Mouse (Mus musculus): Measurements from ENCODE around the gene Mlf1. TPM values are rescaled to one million over a fixed set of nuclear protein-coding genes. Genes with fewer than 3 reads are reported as not detected.

The Mlf1 gene
- polyA plus RNA-seq, 1 experiment: not detected

DNA sequence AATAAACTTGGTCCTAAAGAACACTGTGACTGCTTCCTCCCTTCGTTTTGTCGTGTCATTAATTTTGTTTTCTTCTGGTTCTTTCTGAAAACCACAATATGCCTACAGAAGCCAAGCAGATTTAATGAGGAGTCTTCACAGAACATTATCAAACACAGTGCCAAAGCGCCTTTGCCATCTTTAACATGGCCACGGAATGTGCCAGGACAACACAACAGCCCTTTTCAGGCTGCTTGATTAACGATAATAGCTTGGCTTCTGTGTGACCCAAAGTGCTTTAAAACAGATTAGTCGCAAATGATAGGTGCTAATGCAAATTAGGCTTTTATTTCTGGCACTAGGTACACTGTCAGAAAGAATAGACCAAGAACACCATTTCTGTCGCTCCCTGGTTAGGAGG is 15.5 kb upstream of the Mlf1 start:
- Histone ChIP-seq H3K4me1 (ENCODE audit: control insufficient read depth, insufficient read depth, low read length) (no peaks in the 10 kb centered on the region), H3K4me3 (ENCODE audit: insufficient read depth, low read length) (no peak overlapping the region), H3K27ac (ENCODE audit: insufficient read depth, low read depth, low read length) (no peak overlapping the region)
- no peak for TF ChIP-seq CTCF (IDR thresholded peaks at IDR 0.05; ENCODE audit: low read depth, low read length)
- TF ChIP-seq POLR2A (IDR thresholded peaks at IDR 0.05; ENCODE audit: borderline replicate concordance, low read depth, low read length): no peak

DNA sequence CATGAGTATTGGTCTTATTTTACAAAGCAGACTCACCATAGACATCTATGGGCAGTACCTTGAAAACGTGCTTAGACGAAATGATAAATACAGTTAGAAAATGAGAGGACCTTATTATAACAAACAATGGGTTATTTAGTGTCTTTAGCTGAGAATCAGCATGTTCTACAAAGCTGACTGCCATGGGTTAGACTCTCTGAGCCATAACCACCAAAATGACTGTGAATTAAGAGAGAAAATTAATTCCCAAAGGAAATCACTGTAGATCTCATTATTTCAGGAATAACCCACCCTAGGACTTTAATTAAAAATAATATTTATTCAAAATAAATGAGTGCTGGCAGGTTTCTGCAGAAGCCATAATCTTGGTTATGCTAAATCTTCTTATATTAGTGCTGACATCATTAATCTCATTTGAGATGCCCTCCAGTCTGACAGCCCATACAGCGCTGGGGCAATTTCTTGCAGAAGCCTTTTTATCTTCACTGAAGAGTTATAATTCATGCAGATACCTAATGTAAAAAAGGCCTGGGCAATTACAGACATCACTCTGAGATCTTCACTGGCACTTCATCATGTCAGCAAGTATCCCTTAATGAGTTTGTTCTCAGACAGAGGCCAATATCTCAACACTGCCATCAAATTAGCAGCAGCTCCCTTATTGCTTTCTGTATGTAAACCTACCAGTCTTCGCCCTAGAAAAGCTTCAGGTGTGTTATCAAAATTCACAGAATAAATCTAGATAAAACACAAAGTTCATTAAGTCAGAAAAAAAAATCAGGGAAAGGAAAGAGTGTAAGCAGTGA is 7.6 kb upstream of the Mlf1 start:
- no peak for TF ChIP-seq POLR2A (IDR thresholded peaks at IDR 0.05; ENCODE audit: borderline replicate concordance, low read depth, low read length)
- no peak for TF ChIP-seq CTCF (IDR thresholded peaks at IDR 0.05; ENCODE audit: low read depth, low read length)
- Histone ChIP-seq H3K4me1 (ENCODE audit: control insufficient read depth, insufficient read depth, low read length) (no peaks in the 10 kb centered on the region), H3K27ac (ENCODE audit: insufficient read depth, low read depth, low read length) (no peak overlapping the region), H3K4me3 (ENCODE audit: insufficient read depth, low read length) (no peak overlapping the region)

DNA sequence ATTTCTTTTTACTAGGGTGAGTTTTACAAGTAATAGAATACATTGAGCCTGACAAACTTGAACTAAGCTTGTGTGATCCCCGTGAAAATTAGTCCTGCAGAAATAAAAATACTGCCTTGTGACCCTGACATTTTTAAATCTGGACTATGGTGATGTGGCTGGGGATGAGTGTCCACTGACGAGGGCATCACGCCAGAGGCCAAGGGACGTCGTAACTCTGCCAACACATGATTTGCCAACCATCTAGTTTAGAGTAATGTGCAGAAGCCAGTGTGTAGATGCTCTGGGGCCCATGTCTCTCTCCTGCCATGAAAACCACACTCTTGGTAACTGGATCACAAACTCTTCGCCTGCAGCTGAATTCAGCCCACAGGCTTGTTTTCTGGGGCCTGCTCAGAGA is 6.4 kb upstream of the Mlf1 start:
- no peak overlapping the region for H3K4me3 ChIP-seq (ENCODE audit: insufficient read depth, low read length)
- TF ChIP-seq POLR2A (IDR thresholded peaks at IDR 0.05; ENCODE audit: borderline replicate concordance, low read depth, low read length) (no peak), CTCF (IDR thresholded peaks at IDR 0.05; ENCODE audit: low read depth, low read length) (no peak)

DNA sequence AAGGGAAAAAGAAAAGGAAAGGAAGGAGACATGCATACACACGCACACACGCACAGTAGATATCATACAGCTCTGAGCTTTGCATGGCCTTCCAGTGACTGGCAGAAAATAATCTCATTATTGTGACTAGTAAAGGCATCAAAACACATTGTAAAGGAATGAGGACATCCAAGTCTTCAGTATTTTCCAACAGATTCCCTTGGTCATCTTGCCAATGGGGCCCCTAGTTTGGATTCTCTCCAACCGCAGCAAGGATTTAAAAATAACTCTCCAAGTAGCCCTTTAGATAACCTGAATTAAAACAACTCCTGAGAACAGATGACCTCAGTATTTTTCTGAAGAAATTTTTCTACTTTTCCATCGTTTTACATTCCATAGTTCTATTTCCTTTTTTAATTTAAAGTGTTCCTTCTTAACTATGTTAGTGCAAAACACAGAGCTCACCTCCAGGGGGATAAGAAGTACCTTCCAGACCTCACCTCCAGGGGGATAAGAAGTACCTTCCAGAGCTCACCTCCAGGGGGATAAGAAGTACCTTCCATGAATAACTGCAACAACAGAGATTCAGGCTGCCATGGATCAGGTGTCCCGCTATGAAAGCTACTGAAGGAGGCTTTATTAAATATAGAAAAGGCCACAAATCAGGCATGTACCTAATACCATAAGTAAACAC is 4.4 kb upstream of the Mlf1 start:
- Histone ChIP-seq H3K4me1 (ENCODE audit: control insufficient read depth, insufficient read depth, low read length) (peaks cover 2% of the 10 kb centered on the region; the same call in 1 of the 2 replicates), H3K4me3 (ENCODE audit: insufficient read depth, low read length) (no peak overlapping the region), H3K27ac (ENCODE audit: insufficient read depth, low read depth, low read length) (no peak overlapping the region)
- TF ChIP-seq POLR2A (IDR thresholded peaks at IDR 0.05; ENCODE audit: borderline replicate concordance, low read depth, low read length) (no peak), CTCF (IDR thresholded peaks at IDR 0.05; ENCODE audit: low read depth, low read length) (no peak)

More for the DNA sequence above, 6.4 kb upstream of the Mlf1 start:
- Histone ChIP-seq H3K27ac (ENCODE audit: insufficient read depth, low read depth, low read length) (no peak overlapping the region), H3K4me1 (ENCODE audit: control insufficient read depth, insufficient read depth, low read length) (no peaks in the 10 kb centered on the region)

DNA sequence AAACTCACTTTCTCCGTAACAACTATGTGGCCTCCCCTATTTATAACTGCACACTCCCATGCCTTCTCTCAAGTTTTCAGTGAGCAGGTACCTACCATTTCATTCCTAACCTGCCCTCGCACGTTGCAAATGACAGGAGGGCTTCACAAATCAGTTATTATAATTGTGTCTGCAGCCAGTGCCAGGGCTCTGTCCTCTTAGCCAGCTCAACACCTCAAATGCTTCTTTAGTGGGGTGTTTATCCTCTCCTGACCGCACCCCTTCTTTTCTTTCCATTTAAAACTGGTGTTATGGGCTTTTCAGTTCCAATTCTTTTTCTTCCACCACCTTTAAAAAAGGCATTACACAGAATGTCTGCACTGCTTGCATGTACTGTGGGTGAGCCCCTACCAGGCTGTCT is 1.7 kb upstream of the Mlf1 start:
- Histone ChIP-seq H3K4me3 (ENCODE audit: insufficient read depth, low read length) (no peak overlapping the region), H3K27ac (ENCODE audit: insufficient read depth, low read depth, low read length) (no peak overlapping the region), H3K4me1 (ENCODE audit: control insufficient read depth, insufficient read depth, low read length) (peaks cover 2% of the 10 kb centered on the region; the same call in 1 of the 2 replicates)
- TF ChIP-seq POLR2A (IDR thresholded peaks at IDR 0.05; ENCODE audit: borderline replicate concordance, low read depth, low read length): no peak
- no peak for TF ChIP-seq CTCF (IDR thresholded peaks at IDR 0.05; ENCODE audit: low read depth, low read length)

DNA sequence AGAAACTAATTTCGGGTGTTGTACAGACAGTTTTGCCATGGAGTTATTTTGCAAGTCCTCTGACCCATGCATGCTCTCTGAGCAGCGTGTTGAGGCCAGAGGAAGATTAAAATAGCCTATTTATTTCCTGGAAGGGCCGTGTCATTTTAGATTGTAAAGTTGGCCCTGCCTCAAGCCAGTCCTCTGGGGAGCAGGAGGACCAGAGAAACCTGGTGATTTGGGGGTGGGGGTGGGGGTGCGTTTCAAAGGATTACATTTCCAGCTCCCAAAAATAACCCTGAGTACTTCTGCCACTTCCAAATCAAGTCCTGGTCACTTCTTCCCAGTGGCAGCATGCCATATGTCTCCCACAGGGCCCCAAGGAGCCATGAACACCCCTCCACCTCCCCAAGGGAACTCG is 1.1 kb upstream of the Mlf1 start:
- TF ChIP-seq CTCF (IDR thresholded peaks at IDR 0.05; ENCODE audit: low read depth, low read length) (no peak), POLR2A (IDR thresholded peaks at IDR 0.05; ENCODE audit: borderline replicate concordance, low read depth, low read length) (no peak)
- H3K4me3 ChIP-seq (ENCODE audit: insufficient read depth, low read length): no peak overlapping the region
- peaks cover 2% of the 10 kb centered on the region; the same call in 1 of the 2 replicates for H3K4me1 ChIP-seq (ENCODE audit: control insufficient read depth, insufficient read depth, low read length)
- H3K27ac ChIP-seq (ENCODE audit: insufficient read depth, low read depth, low read length): no peak overlapping the region

DNA sequence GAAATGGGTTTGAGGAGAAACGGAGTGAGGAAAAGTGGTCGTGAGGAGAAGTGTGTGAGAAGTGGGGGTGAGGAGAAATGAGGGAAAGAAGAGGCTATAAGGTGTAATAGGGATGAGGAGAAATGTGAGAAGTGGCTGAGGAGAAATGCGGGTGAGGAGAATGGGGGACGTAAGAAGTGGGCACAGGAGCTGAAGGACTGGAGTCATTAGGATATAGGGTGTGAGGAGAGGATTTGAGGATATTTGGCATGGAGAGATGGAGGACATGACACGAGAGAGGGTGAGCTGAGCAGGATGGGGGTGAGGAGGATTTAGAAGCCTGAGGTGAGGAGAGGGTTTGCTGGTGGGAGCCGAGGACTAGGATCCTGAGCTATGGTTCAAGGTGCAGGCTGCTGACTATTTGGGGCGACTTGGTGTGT is 472 bp downstream of the Mlf1 start:
- Histone ChIP-seq H3K4me1 (ENCODE audit: control insufficient read depth, insufficient read depth, low read length) (peaks cover 2% of the 10 kb centered on the region; the same call in 1 of the 2 replicates), H3K27ac (ENCODE audit: insufficient read depth, low read depth, low read length) (no peak overlapping the region), H3K4me3 (ENCODE audit: insufficient read depth, low read length) (peak overlapping the region; percentile 55)
- TF ChIP-seq CTCF (IDR thresholded peaks at IDR 0.05; ENCODE audit: low read depth, low read length): no peak
- TF ChIP-seq POLR2A (IDR thresholded peaks at IDR 0.05; ENCODE audit: borderline replicate concordance, low read depth, low read length): no peak

DNA sequence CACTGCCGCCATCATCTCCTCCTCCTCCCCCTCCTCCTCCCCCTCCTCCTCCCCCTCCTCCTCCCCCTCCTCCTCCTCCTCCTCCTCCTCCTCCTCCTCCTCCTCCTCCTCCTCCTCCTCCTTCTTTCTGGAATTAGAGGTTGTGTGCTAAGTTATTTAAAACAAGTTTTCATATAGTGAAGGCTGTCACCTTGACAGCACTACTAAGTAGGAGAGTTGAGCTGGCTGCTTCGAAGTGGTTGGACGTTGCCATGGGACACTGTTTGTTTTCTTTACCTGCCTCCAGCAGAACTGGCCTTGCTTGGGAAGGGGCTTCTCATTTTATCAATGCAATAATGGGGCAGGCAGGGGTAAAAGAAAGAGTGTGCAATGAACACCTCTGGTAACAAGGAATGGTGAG is 1.2 kb downstream of the Mlf1 start, which contains the start of gene Gm17402:
TSS of gene Gm17402 (minus strand) at position 101 of the 400 bp plus-strand sequence.
- Histone ChIP-seq H3K27ac (ENCODE audit: insufficient read depth, low read depth, low read length) (no peak within 1 kb of the TSS), H3K4me1 (ENCODE audit: control insufficient read depth, insufficient read depth, low read length) (peaks cover 2% of the 10 kb centered on the region; the same call in 1 of the 2 replicates), H3K4me3 (ENCODE audit: insufficient read depth, low read length) (peak within 1 kb of the TSS; percentile 55)
- no peak for TF ChIP-seq POLR2A (IDR thresholded peaks at IDR 0.05; ENCODE audit: borderline replicate concordance, low read depth, low read length)
- TF ChIP-seq CTCF (IDR thresholded peaks at IDR 0.05; ENCODE audit: low read depth, low read length): no peak

DNA sequence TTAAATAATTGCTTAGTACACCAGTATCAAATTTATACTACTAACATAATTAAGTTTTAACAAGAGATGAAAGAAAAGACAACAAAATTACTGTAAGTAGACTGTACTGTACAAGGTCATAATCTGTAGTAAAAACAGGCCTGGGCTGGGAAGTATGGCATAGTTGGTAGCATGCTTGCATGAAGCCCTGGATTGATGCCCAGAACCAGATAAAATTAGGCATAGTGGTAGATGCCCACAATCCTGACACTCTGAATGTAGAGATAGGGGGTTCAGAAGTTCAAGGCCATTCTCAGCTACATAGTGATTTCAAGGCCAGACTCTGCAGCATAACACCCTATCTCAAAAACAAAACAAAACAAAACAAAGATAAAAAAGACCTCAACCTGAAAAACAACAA is 4.3 kb downstream of the Mlf1 start:
- no peak for TF ChIP-seq CTCF (IDR thresholded peaks at IDR 0.05; ENCODE audit: low read depth, low read length)
- no peak for TF ChIP-seq POLR2A (IDR thresholded peaks at IDR 0.05; ENCODE audit: borderline replicate concordance, low read depth, low read length)
- Histone ChIP-seq H3K4me1 (ENCODE audit: control insufficient read depth, insufficient read depth, low read length) (peaks cover 2% of the 10 kb centered on the region; the same call in 1 of the 2 replicates), H3K27ac (ENCODE audit: insufficient read depth, low read depth, low read length) (no peak overlapping the region), H3K4me3 (ENCODE audit: insufficient read depth, low read length) (no peak overlapping the region)
